Mouse (Mus musculus): ENCODE measurements at regions not wholly inside any gene's neighbourhood (a gene's known extent, or its start where the extent isn't known, plus 50 kb on each side); places are given as distances from the start of the nearest gene placed in this dataset.
"Not testable (repeated sequence)": the region's sequence is repeated elsewhere in the genome, so short reads cannot be mapped to it uniquely, and the experiment has no call there.

DNA sequence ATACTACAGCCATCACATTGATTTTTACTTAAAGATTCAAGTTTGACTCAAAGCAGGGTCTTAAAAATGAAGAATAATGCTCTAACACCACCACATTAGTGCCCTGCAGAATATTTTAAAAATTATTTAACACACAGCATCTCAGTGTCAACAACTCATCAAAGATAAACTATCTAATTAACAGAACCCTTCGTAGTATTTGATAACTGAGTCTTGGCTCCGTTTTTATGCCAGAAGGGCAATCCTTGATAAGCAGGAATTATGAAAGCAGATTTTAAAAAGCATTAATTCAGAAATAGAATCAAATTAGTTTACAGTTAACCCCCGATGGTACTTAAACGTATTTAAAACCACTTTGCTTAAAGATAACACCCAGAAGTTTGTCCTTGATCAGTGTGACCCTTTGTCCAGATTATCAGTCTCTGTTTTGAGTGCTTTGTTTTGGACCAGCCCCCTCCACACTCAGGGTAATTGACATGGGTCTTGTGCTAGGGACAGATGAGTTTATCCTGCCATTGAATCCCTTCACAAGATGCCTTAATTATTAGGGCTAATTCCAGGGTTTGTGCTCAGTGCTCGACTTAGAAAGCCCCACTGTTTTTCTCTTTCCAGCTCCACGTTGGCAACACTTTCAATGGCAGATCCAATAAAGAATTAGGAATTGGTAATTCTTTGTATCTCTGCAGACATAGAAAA lies 69.4 kb upstream of the Dph6 start:
- no peak for DNase-seq
- intact Hi-C loops (cut with DNase I; ENCODE audit: low total_unique reads), result no loop called here

DNA sequence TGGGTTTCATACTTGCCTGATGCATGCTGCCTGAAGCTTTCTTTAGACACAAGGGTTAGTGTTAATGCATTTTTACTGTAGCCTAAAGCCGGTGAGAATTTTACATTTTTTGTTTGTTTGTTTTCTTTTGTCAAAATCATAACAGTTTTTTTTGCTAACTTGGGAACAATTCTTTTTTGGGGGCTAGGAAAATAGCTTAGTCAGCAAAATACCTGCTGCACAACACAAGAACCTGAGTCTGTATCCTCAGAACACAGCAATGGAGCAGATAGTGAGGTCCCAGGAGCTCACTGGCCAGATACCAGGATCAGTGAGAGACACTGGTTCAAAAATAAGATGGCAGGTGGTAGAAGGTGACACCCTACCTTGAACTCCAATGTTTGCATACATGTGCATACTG lies 72.4 kb upstream of the Dph6 start:
- intact Hi-C loops (cut with DNase I; ENCODE audit: low total_unique reads), result no loop called here
- no peak for DNase-seq

DNA sequence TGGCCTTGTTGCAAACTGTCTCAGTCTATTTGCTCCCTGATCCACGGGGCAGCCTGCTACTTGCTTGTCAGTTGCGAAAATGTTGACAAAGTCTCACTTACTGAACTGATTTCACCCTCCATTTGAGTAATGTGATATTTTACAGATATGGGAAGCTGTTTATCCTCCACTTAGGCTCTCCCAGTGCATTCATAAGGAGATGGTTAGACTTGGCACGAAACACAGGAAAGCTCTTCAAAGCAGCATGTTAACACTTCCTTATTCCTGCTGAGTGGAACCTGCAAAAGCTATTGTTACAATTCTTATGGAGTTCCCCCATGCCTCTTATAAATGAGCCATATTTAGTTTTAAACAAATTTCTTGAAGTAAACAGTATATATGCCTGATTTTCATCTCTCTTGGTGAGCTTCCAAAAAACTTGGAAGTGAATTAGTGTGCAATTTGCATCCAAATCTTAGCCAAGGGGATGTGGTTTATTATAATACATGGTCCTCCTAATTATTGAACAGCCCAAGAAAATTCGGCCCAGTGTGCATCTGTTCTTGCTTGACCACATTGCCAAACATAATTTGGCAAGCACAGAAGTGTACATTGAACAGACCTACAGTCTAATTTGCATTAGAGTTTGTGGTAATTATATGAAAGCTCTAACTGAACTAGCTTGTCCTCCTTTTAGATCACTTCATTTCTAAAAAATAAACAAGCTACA lies 80.3 kb upstream of the Dph6 start:
- DNase-seq, result no peak
- intact Hi-C loops (cut with DNase I; ENCODE audit: low total_unique reads), result no loop called here

DNA sequence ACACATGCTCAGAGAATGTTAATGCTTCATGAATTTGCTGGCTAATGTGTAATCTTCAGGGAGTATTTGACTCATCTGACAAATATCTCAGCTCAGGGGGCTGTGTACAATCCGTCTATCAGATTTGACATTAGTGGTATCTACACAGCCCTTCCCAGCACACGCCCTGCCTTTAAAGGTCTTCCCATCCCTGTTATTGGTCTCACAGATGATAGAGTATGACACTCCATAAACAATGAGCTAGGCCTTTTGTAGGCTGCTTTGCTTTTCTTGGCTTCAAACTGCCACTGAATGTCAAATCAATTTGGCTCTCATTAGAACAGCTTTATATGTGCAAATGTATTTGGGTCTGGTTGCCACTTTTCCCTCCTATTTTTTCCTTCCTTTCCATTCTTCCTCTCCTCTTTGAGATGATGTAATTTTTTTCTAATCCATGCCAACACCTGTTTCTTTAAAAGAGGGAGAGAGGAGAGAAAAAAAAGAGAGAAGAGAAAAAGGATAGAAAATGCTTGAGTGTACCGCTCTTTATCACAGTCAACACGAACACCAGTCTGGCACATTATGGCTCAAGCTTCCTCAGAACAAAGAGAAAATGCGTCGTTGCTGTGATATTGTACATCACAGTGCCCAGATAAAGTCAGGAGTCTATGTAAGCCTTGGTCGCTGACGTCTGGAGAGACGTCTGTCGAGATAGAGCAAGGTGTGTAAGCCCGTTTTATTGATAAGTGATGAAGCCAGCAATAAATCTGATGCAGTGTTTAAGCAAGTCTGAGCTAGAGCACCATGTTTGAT lies 84.9 kb upstream of the Dph6 start:
- intact Hi-C loops (cut with DNase I; ENCODE audit: low total_unique reads), result no loop called here
- no peak for DNase-seq

DNA sequence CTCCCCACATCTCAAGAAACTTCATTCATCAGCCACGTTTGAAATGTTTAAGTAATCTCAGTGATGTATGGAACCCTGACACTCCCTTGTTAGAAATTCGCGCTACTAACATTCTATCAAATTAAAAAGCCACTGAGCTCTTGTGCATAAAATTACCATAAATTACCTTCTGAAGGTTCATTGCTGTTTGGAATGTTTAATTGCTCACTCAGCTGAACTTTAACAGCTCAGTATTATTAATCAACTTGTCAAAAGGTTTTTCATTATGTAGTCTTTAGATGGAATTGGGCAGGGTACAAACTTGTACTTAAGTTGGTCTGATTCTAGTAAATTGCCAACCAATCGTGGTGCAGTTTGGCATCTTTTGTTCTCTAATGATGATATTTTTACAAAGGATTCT lies 108.5 kb upstream of the Dph6 start:
- intact Hi-C loops (cut with DNase I; ENCODE audit: low total_unique reads), result no loop called here
- DNase-seq, result no peak

DNA sequence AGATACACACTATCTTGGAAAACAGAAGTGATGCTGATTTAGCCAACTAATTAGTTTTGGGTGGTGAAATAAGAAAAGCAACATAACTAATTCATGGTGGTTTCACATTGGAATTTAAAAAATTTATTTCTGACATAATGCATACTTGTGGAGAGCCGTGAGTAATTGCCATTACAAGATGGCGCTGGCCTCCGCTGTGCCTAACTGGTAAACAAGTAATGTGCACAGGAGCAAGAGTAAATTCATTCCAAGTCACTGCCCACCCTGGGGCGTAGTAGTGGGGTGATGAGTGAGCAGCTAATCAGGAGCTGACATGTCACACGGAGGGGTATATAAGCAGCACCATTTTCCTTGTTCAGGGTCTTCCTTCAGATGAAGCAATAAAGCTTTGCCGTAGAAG lies 119.0 kb upstream of the Dph6 start:
- intact Hi-C loops (cut with DNase I; ENCODE audit: low total_unique reads); DNase-seq: not testable (repeated sequence)

DNA sequence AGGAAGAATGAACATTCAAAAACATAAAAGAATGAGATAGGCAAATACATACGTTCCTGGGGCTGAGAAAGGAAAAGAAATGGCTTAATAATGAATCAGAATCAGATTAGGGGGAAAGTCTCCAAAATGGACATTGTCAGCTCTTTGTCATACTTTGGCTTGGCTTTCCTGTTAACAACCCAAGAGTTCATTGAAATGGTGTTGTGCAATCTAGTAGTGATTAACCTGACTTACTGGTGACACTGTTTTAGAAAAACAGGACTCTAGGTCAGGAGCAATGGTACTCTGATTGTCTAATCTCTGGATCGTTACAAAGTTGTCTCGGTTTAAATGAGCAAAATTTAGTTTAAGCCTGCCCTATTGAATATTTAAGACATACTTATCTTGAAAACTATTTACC lies 119.5 kb upstream of the Dph6 start:
- intact Hi-C loops (cut with DNase I; ENCODE audit: low total_unique reads), result no loop called here
- DNase-seq, result no peak

DNA sequence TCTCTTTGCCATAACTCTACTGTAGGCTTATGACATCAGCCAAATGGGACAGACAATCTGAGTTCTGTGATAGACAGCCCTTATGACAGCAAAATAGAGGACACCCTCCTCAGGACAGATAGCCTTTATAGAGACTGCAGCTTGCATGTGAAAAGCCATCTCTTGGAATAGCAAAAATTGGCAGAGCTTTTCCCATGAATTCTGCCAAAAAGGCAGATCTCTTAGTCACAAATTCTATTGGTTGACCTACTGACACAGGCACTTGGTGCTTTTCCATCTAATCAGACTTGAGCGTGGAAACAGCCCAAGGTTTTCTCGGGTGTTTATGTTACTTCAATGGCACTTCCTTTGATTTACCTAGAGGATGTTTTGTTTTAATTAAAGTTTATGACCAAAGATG lies 120.8 kb upstream of the Dph6 start:
- no peak for DNase-seq
- intact Hi-C loops (cut with DNase I; ENCODE audit: low total_unique reads), result no loop called here

DNA sequence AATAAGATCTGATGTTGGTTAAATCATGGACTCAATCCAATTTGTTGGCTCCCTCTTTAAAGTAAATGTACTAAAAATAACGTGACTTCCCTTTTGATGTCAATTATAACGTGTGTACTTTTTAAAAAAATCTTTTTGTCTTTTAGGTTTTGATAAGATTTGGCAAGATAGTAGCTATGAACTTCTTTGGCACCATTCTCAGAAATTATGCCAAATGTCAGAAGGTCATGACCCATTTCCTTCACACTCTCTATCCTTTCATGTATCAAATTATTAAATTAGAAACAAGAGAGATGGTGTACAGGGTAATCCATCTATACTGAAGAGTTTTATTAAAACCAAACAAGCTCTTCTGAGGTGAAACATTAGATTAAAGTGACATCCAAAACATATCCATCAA lies 121.4 kb upstream of the Dph6 start:
- intact Hi-C loops (cut with DNase I; ENCODE audit: low total_unique reads), result no loop called here
- DNase-seq, result no peak

DNA sequence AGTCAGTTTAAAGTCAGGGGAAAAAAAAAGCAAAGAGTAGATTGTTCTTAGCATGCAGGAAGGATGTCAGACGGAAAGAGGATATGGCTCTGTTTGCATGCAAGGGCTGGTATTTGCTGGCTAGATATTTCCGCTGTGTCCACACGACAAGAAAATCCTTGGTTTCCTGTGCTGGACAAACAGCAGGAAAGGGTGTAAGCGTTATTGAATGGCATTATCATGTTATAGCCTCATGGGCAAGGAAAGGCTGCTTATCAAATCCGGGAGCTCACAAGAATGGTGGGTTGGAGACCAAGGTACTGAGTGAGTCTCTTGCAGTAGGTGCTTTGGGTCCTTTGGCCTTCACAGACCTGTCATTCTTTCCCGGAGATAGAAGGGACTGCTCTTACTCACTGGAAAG lies 127.7 kb upstream of the Dph6 start:
- intact Hi-C loops (cut with DNase I; ENCODE audit: low total_unique reads), result no loop called here
- DNase-seq, result no peak

DNA sequence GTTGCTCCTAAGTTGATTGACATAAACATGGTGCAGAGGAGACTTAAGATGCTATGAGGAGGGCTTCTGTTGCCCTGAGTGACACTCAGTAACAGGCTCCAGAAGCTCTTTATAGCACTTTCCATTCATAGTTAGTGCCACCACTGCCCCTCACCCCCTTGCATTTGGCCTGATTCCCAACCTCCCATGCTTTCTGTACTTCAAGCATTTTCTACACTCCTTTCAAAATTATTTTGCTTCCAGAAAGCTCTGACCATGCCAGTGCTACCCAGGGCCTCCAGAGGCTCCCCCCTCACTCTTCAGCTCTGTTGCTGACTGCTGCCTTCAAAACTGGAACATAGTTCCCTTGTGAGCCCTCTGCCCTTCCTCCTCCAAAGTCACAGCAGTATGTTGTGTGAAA lies 129.4 kb upstream of the Dph6 start:
- DNase-seq, result no peak
- intact Hi-C loops (cut with DNase I; ENCODE audit: low total_unique reads), result no loop called here

DNA sequence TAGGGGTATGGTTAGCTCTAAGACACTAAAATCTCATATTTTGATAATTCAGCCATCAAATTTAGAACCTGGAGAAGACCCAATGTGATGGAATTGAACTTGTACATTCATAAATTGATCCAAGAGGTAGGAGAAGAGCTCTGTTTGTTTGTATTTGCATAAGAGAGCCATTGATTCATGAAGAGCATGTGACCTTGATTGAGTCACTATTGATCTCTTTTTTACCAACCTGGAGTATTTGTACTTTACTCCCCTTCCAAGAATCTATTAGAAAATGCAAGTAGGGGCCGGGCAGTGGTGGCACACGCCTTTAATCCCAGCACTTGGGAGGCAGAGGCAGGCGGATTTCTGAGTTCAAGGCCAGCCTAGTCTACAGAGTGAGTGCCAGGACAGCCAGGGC lies 133.5 kb upstream of the Dph6 start:
- DNase-seq, result no peak
- intact Hi-C loops (cut with DNase I; ENCODE audit: low total_unique reads), result no loop called here

DNA sequence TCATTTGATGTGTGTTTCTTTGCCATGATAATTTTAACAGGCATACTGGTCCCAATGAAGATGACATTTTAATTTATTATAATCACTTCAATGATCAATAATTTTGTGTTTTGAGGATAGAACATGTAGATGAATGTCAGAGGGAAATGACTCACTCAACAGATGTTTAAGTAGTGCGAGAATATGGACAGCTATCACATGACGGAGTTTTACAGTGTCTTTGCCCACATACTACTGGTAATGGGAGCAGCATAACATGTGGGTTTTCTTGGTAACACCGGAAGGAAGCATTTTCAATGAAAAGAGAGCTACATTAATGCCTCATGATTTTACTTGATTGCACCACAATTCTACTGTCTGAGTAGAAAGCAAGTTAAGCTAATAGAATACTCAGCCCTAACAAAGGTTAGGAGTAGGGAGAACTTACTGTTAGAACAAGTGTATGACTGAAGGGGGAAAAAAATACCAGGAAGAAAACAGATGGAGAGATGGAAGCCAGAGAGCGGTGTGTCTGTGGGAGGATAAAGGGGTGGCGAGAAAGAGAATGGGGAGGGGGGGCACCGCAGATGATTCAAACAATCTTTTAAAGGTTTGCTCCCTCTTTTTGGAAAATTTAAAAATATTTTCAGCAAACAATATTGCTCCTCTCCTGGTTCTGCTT lies 142.0 kb upstream of the Dph6 start:
- DNase-seq, result no peak
- intact Hi-C loops (cut with DNase I; ENCODE audit: low total_unique reads), result no loop called here

DNA sequence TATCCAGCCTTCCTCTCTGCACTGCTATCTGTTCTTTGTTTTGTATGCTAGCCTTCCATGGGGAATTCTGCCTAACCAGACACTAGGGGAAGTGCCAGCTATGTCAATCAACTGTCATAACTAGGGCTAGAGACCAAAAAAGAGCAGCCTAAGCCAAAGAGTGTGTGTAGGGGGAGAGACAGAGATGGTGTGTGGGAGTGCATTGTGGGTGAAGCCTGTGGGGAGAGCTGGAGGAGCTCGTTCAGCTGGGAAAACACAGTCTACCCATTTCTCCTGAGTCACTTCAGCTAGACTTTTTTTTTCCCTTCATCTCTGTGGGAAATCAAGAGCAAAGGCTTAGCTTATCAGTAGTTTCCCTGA lies 142.5 kb upstream of the Dph6 start:
- intact Hi-C loops (cut with DNase I; ENCODE audit: low total_unique reads), result no loop called here
- no peak for DNase-seq

DNA sequence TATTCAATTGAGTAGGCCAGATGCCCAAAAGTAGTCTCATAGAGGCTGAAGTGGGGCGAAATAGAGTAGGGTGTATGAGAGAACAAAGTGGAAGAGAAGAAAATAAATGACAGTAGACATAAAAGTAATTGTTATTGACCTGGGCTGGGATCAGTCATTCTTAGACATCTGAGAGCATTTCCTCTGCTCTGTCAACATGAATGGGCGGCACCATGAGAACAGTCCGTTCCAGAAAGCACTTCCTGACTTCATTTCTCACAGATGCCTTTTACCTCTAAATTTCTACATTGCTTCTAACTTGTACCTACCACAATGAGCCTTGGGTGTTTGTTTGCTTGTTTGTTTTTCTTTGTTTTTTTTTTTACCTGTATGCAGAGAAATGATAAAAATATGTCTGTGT lies 148.5 kb upstream of the Dph6 start:
- DNase-seq, result no peak
- intact Hi-C loops (cut with DNase I; ENCODE audit: low total_unique reads), result no loop called here

DNA sequence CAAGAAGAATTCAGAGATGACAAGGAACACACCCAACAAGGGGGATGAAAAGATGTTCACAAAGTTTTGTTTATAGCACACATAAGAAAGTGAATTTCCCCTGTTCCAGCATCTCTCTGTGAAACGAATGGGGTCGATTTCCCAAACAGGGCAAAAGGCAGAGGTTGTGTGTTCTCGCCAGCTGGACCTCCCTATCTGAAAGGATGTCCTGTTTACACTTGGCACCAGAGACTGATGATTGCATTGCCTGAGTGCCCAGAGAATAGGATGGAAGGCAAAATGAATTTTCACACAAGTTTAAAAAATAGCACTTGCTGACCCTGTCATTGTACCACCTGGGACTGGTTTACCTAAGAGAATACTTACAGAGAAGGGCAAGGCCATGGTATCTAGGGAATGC lies 149.2 kb upstream of the Dph6 start:
- intact Hi-C loops (cut with DNase I; ENCODE audit: low total_unique reads), result no loop called here
- DNase-seq, result no peak

DNA sequence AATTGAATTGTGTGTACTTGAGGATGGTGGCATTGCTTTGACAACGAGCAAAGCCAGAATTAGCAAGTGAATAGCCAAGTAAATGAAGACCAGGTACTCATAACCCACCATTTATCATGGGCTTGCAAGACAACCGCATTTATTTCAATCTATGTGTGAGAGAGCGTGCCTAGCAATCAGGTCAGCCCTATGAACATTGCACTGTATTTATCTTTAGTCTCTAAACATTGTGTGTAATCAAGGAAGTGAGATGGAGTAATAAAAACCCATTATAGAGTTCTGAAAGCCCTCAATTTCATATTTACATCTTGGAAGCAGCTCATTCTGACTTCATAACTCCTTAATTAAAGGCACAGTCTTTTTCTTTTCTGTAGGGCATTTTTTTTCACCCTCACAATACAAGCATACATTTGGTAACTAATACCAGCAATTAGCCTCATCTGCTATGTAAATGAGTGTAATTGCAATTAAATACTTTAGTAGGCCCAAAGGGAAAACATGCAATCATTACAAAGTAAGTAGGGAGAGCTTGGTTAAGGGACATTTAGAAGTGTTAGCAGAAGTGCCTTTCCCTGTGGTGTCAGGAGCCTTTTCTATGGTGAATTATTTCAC lies 150.8 kb upstream of the Dph6 start:
- no peak for DNase-seq
- intact Hi-C loops (cut with DNase I; ENCODE audit: low total_unique reads), result no loop called here

DNA sequence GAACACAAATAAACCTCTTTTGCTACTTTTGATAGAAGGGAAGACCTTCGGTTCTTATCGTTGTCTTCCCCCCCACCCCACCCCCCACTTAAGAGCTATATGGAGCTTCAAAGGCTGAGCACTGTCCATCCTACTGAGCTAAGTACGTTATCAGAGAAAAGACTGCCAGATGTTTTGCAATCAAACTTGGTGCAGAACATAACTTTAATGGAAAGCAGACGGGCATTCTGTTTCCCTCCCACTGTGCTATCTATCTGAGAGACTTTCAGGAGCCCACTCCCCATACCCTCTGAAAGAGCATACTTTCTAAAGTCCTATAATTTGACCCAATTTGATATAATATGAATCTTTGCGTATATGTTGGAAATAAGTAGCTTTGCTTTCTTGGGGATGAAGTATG lies 153.3 kb upstream of the Dph6 start:
- intact Hi-C loops (cut with DNase I; ENCODE audit: low total_unique reads), result no loop called here
- DNase-seq, result no peak

DNA sequence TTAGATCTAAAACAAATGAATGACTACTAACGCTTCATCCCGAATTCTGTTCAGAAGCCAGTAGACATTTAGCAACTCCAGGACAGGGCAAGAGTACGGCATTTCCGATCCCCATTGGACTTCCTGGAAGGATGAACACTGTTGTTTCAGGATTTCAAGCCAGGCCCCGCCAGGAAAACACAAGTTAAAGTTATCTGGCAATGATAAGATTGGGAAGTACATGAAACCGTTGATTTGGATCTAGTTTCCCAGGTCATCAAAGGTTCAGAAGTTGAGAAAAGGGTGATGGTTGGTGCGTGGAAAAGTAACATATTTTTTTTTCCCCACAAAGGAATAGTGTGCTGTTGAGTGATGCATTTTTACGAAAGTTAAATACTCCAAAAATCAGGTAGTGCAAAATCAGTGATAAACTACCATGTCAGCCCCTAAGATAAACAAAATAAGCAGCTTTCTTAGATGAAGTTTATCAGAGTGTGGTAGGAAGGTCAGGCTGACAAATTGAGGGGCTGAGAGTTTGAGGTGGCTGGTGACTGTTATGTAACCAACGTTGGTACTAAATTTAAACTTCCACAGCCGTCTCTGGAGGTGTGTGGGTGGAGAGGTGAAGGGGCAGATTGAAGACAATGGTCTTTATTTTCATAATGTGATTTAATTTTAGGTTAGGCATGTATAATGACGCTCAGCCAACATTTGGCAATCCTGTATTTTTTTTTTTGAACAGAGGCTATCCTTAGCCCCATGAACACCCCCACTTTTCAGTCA lies 157.6 kb upstream of the Dph6 start:
- no peak for DNase-seq
- intact Hi-C loops (cut with DNase I; ENCODE audit: low total_unique reads), result no loop called here
